Mouse (Mus musculus): Measurements from ENCODE around the gene Pipox.

Gene Pipox

GRCm38 (mm10) chr11:77923285-77923684, 29.4 kb upstream of the Pipox start:
- H3K36me3 ChIP-seq (ENCODE audit: control insufficient read depth, insufficient read depth, low read length, poor library complexity, severe bottlenecking), result no peaks in the 10 kb centered on the region

GRCm38 (mm10) chr11:77917166-77917565, 23.3 kb upstream of the Pipox start:
- Histone ChIP-seq H3K36me3 (ENCODE audit: control insufficient read depth, insufficient read depth, low read length, poor library complexity, severe bottlenecking) (no peaks in the 10 kb centered on the region), H3K27me3 (ENCODE audit: control insufficient read depth, insufficient read depth, low read length, poor library complexity, severe bottlenecking) (no peaks in the 10 kb centered on the region)
- no peak for DNase-seq (ENCODE audit: low read depth, low spot score)

More at GRCm38 (mm10) chr11:77923285-77923684, 29.4 kb upstream of the Pipox start:
- DNase-seq (ENCODE audit: low read depth, low spot score), result no peak
- no peaks in the 10 kb centered on the region; the same call in none of the 2 replicates for H3K27me3 ChIP-seq (ENCODE audit: control insufficient read depth, insufficient read depth, low read length, poor library complexity, severe bottlenecking)

GRCm38 (mm10) chr11:77916741-77917140, 22.8 kb upstream of the Pipox start:
- H3K36me3 ChIP-seq (ENCODE audit: control insufficient read depth, insufficient read depth, low read length, poor library complexity, severe bottlenecking), result no peaks in the 10 kb centered on the region
- H3K27me3 ChIP-seq (ENCODE audit: control insufficient read depth, insufficient read depth, low read length, poor library complexity, severe bottlenecking), result no peaks in the 10 kb centered on the region
- DNase-seq (ENCODE audit: low read depth, low spot score), result no peak

- Histone ChIP-seq H3K27me3 (ENCODE audit: control insufficient read depth, insufficient read depth, low read length, poor library complexity, severe bottlenecking) (0 out of 2 replicates have a peak, but pooled peaks cover 2% of the 10 kb centered on the region), H3K36me3 (ENCODE audit: control insufficient read depth, insufficient read depth, low read length, poor library complexity, severe bottlenecking) (no peaks in the 10 kb centered on the region)
- DNase-seq (ENCODE audit: low read depth, low spot score), result no peak
Observed at GRCm38 (mm10) chr11:77914598-77915260, 20.8 kb upstream of the Pipox start.

GRCm38 (mm10) chr11:77913505-77913904, 19.6 kb upstream of the Pipox start:
- Histone ChIP-seq H3K36me3 (ENCODE audit: control insufficient read depth, insufficient read depth, low read length, poor library complexity, severe bottlenecking) (no peaks in the 10 kb centered on the region), H3K27me3 (ENCODE audit: control insufficient read depth, insufficient read depth, low read length, poor library complexity, severe bottlenecking) (0 out of 2 replicates have a peak, but pooled peaks cover 2% of the 10 kb centered on the region)
- no peak for DNase-seq (ENCODE audit: low read depth, low spot score)

- peaks cover 3% of the 10 kb centered on the region; the same call in 1 of the 2 replicates for H3K27me3 ChIP-seq (ENCODE audit: control insufficient read depth, insufficient read depth, low read length, poor library complexity, severe bottlenecking)
- no peaks in the 10 kb centered on the region for H3K36me3 ChIP-seq (ENCODE audit: control insufficient read depth, insufficient read depth, low read length, poor library complexity, severe bottlenecking)
Observed at GRCm38 (mm10) chr11:77909776-77910175, 15.9 kb upstream of the Pipox start.

GRCm38 (mm10) chr11:77909376-77909775, 15.5 kb upstream of the Pipox start:
- peaks cover 3% of the 10 kb centered on the region; the same call in 1 of the 2 replicates for H3K27me3 ChIP-seq (ENCODE audit: control insufficient read depth, insufficient read depth, low read length, poor library complexity, severe bottlenecking)
- no peaks in the 10 kb centered on the region for H3K36me3 ChIP-seq (ENCODE audit: control insufficient read depth, insufficient read depth, low read length, poor library complexity, severe bottlenecking)
- DNase-seq (ENCODE audit: low read depth, low spot score), result no peak

More at GRCm38 (mm10) chr11:77909776-77910175, 15.9 kb upstream of the Pipox start:
- no peak for DNase-seq (ENCODE audit: low read depth, low spot score)

GRCm38 (mm10) chr11:77908468-77908867, 14.6 kb upstream of the Pipox start:
- Histone ChIP-seq H3K27me3 (ENCODE audit: control insufficient read depth, insufficient read depth, low read length, poor library complexity, severe bottlenecking) (peaks cover 3% of the 10 kb centered on the region; the same call in 1 of the 2 replicates), H3K36me3 (ENCODE audit: control insufficient read depth, insufficient read depth, low read length, poor library complexity, severe bottlenecking) (no peaks in the 10 kb centered on the region)
- no peak for DNase-seq (ENCODE audit: low read depth, low spot score)

- no peak for DNase-seq (ENCODE audit: low read depth, low spot score)
- Histone ChIP-seq H3K36me3 (ENCODE audit: control insufficient read depth, insufficient read depth, low read length, poor library complexity, severe bottlenecking) (no peaks in the 10 kb centered on the region), H3K27me3 (ENCODE audit: control insufficient read depth, insufficient read depth, low read length, poor library complexity, severe bottlenecking) (peaks cover 3% of the 10 kb centered on the region; the same call in 1 of the 2 replicates)
Observed at GRCm38 (mm10) chr11:77906747-77907174, 12.9 kb upstream of the Pipox start.

- H3K27me3 ChIP-seq (ENCODE audit: control insufficient read depth, insufficient read depth, low read length, poor library complexity, severe bottlenecking), result peaks cover 3% of the 10 kb centered on the region; the same call in 1 of the 2 replicates
- H3K36me3 ChIP-seq (ENCODE audit: control insufficient read depth, insufficient read depth, low read length, poor library complexity, severe bottlenecking), result no peaks in the 10 kb centered on the region
- no peak for DNase-seq (ENCODE audit: low read depth, low spot score)
Observed at GRCm38 (mm10) chr11:77906097-77906687, 12.3 kb upstream of the Pipox start.

GRCm38 (mm10) chr11:77904707-77905106, 10.8 kb upstream of the Pipox start:
- peaks cover 2% of the 10 kb centered on the region; the same call in 1 of the 2 replicates for H3K27me3 ChIP-seq (ENCODE audit: control insufficient read depth, insufficient read depth, low read length, poor library complexity, severe bottlenecking)
- DNase-seq (ENCODE audit: low read depth, low spot score), result no peak
- H3K36me3 ChIP-seq (ENCODE audit: control insufficient read depth, insufficient read depth, low read length, poor library complexity, severe bottlenecking), result no peaks in the 10 kb centered on the region

- Histone ChIP-seq H3K27me3 (ENCODE audit: control insufficient read depth, insufficient read depth, low read length, poor library complexity, severe bottlenecking) (peaks cover 2% of the 10 kb centered on the region; the same call in 1 of the 2 replicates), H3K36me3 (ENCODE audit: control insufficient read depth, insufficient read depth, low read length, poor library complexity, severe bottlenecking) (no peaks in the 10 kb centered on the region)
- DNase-seq (ENCODE audit: low read depth, low spot score), result no peak
Observed at GRCm38 (mm10) chr11:77903761-77904160, 9.9 kb upstream of the Pipox start.

- H3K27me3 ChIP-seq (ENCODE audit: control insufficient read depth, insufficient read depth, low read length, poor library complexity, severe bottlenecking), result peaks cover under 1% of the 10 kb centered on the region; the same call in 1 of the 2 replicates
- no peak for DNase-seq (ENCODE audit: low read depth, low spot score)
- no peaks in the 10 kb centered on the region for H3K36me3 ChIP-seq (ENCODE audit: control insufficient read depth, insufficient read depth, low read length, poor library complexity, severe bottlenecking)
Observed at GRCm38 (mm10) chr11:77901775-77902355, 8.0 kb upstream of the Pipox start.

- no peak for DNase-seq (ENCODE audit: low read depth, low spot score)
- Histone ChIP-seq H3K27me3 (ENCODE audit: control insufficient read depth, insufficient read depth, low read length, poor library complexity, severe bottlenecking) (no peaks in the 10 kb centered on the region), H3K36me3 (ENCODE audit: control insufficient read depth, insufficient read depth, low read length, poor library complexity, severe bottlenecking) (no peaks in the 10 kb centered on the region)
Observed at GRCm38 (mm10) chr11:77901366-77901765, 7.5 kb upstream of the Pipox start.

- Histone ChIP-seq H3K27me3 (ENCODE audit: control insufficient read depth, insufficient read depth, low read length, poor library complexity, severe bottlenecking) (no peaks in the 10 kb centered on the region), H3K36me3 (ENCODE audit: control insufficient read depth, insufficient read depth, low read length, poor library complexity, severe bottlenecking) (no peaks in the 10 kb centered on the region)
- no peak for DNase-seq (ENCODE audit: low read depth, low spot score)
Observed at GRCm38 (mm10) chr11:77900696-77901095, 6.8 kb upstream of the Pipox start.
